Mouse (Mus musculus): Measurements from ENCODE around the gene Sirpa. TPM values are rescaled to one million over a fixed set of nuclear protein-coding genes. Genes with fewer than 3 reads are reported as not detected.

Gene Sirpa
- 28.3 and 35.7 TPM in 2 replicates for polyA plus RNA-seq (2014; fragmentation: Nextera tagmentation; extraction: Ambion mirVana)

DNA sequence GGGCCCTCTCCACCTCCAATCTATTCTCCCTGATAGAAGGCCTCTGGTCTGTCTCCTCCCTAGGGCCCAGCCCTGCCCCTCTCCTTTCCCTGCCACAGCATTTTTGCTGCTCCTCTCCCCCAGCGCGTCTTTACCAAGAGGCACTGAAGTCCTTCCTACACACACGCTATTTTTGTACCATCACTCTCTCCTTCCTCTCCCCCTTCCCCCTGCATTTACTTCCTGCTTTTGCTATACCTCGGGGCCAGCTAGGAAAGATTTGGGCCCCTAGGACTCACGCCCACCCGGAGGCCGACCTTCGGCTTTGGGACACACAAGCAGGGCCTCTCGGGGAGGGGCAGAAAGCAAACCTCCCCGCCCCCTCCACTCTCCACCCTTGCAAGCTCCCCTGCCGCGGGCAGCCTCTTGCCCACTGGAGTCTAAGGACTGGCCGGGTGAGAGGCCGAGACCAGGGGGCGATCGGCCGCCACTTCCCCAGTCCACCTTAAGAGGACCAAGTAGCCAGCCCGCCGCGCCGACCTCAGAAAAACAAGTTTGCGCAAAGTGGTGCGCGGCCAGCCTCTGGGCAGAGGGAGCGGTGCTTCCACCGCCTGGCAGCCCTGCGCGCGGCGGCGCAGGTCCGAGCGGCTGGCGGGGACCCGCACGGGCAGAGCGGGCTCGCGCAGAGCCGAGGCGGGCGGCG lies at the start of gene Sirpa:
TSS of gene Sirpa (plus strand) at position 377 of the 682 bp plus-strand sequence.
- peak within 1 kb of the TSS; percentile 89 for H3K27ac ChIP-seq (replicated peaks; ENCODE audit: low read depth, low read length)
- no peaks in the 10 kb centered on the region for H3K9me3 ChIP-seq (ENCODE audit: control insufficient read depth, low read length)
- no peaks in the 10 kb centered on the region for H3K27me3 ChIP-seq (ENCODE audit: control insufficient read depth, insufficient read depth, low read length)
- no peaks in the 10 kb centered on the region for H3K36me3 ChIP-seq (ENCODE audit: control insufficient read depth, insufficient read depth, low read length)
- 0% methylated on average over 43 of the region's 43 CpGs for WGBS
- H3K4me2 ChIP-seq (ENCODE audit: low read length): peak within 1 kb of the TSS; percentile 82
- DNase-seq (peak; percentile 86), ATAC-seq (ENCODE audit: low FRiP score, low TSS enrichment) (peak; percentile 86)
- H3K4me1 ChIP-seq (ENCODE audit: control insufficient read depth, insufficient read depth, low read length): peaks cover 24% of the 10 kb centered on the region
- peak within 1 kb of the TSS; percentile 84 for H3K9ac ChIP-seq (replicated peaks; ENCODE audit: low read length)
- H3K4me3 ChIP-seq (replicated peaks; ENCODE audit: low read depth, low read length): peak within 1 kb of the TSS; percentile 77

DNA sequence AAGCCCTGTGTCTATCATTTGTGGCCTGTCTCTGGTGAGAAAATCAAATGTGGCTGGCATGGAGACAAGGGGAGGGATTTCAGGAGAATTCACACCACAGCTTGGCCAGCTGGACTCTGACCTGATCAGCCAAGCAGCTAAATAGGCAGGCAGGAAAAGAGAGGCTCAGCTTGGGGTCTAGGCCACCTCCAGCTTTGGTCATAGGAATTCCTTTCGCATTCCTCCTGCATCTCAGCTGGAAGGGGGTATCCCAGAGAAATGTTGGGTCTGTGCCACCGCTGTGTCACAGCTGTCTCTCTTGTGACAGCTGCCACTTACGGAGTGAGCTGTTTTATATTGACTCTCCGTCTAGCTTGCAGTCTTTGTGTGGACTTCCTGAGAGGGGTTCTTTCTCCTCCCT lies 48.2 kb upstream of the Sirpa start:
- no peak for ATAC-seq (ENCODE audit: low FRiP score, low TSS enrichment)
- WGBS: 11% methylated on average over 4 of the region's 4 CpGs
- no peak overlapping the region for H3K27ac ChIP-seq (replicated peaks; ENCODE audit: low read depth, low read length)

GRCm38 (mm10) chr2:129544919-129545318 lies 47.7 kb upstream of the Sirpa start:
- no peaks in the 10 kb centered on the region for H3K27me3 ChIP-seq (ENCODE audit: control insufficient read depth, insufficient read depth, low read length)
- no peaks in the 10 kb centered on the region for H3K9me3 ChIP-seq (ENCODE audit: control insufficient read depth, low read length)
- no peak overlapping the region for H3K4me3 ChIP-seq (replicated peaks; ENCODE audit: low read depth, low read length)
- no peaks in the 10 kb centered on the region for H3K36me3 ChIP-seq (ENCODE audit: control insufficient read depth, insufficient read depth, low read length)
- H3K9ac ChIP-seq (replicated peaks; ENCODE audit: low read length): no peak overlapping the region
- ATAC-seq (ENCODE audit: low FRiP score, low TSS enrichment): no peak
- no peak overlapping the region for H3K27ac ChIP-seq (replicated peaks; ENCODE audit: low read depth, low read length)
- H3K4me1 ChIP-seq (ENCODE audit: control insufficient read depth, insufficient read depth, low read length): 0 out of 2 replicates have a peak, but pooled peaks cover 4% of the 10 kb centered on the region
- WGBS: 57% methylated on average over 3 of the region's 3 CpGs
- no peak for DNase-seq
- no peak overlapping the region for H3K4me2 ChIP-seq (ENCODE audit: low read length)

More for the DNA sequence above, 48.2 kb upstream of the Sirpa start:
- no peaks in the 10 kb centered on the region for H3K9me3 ChIP-seq (ENCODE audit: control insufficient read depth, low read length)
- no peak overlapping the region for H3K4me3 ChIP-seq (replicated peaks; ENCODE audit: low read depth, low read length)
- H3K9ac ChIP-seq (replicated peaks; ENCODE audit: low read length): no peak overlapping the region
- DNase-seq: peak; percentile 23
- H3K4me1 ChIP-seq (ENCODE audit: control insufficient read depth, insufficient read depth, low read length): 0 out of 2 replicates have a peak, but pooled peaks cover 4% of the 10 kb centered on the region
- no peaks in the 10 kb centered on the region for H3K27me3 ChIP-seq (ENCODE audit: control insufficient read depth, insufficient read depth, low read length)
- H3K36me3 ChIP-seq (ENCODE audit: control insufficient read depth, insufficient read depth, low read length): no peaks in the 10 kb centered on the region
- no peak overlapping the region for H3K4me2 ChIP-seq (ENCODE audit: low read length)

DNA sequence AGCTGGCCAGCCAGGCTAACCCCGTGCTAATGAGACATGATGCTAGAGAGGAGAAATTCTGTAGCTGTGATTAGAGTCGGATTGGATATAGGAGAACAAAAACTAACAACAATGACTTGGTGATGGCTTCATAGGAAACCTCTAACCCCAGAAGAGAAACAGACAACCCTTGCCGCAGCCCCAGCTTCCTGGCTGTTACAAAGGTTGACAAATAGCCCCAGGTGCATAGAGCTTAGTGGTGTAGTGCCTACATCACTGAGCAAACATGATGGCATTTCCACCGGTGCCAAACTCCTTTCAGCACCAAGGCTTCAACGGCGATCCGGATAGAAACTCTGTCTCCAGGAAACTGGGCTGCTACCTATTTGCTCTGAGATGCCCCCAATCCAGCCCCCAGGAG lies 47.0 kb upstream of the Sirpa start:
- Histone ChIP-seq H3K27ac (replicated peaks; ENCODE audit: low read depth, low read length) (no peak overlapping the region), H3K4me3 (replicated peaks; ENCODE audit: low read depth, low read length) (no peak overlapping the region), H3K4me2 (ENCODE audit: low read length) (no peak overlapping the region), H3K9ac (replicated peaks; ENCODE audit: low read length) (no peak overlapping the region), H3K36me3 (ENCODE audit: control insufficient read depth, insufficient read depth, low read length) (no peaks in the 10 kb centered on the region), H3K9me3 (ENCODE audit: control insufficient read depth, low read length) (no peaks in the 10 kb centered on the region), H3K4me1 (ENCODE audit: control insufficient read depth, insufficient read depth, low read length) (no peaks in the 10 kb centered on the region), H3K27me3 (ENCODE audit: control insufficient read depth, insufficient read depth, low read length) (no peaks in the 10 kb centered on the region)
- WGBS: 84% methylated on average over 7 of the region's 7 CpGs
- no peak for ATAC-seq (ENCODE audit: low FRiP score, low TSS enrichment)
- no peak for DNase-seq

DNA sequence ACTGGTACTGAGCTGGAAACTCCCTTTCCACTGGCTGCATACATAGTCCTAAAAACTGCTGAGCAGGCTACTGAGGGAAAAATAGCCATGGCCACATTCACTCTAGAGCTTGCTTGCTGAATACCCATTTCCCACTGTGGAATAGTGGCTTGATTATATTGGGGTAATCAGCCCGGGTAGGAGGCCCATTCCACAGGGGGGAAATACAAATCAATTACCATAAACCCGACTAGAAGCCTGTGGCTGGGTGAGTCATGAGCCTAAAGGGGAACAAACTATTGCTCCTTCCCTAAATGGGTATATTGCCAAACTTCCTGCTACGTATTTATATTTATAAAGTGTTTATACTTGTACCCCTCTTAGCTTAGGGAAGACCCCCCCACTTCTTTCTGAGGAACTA lies 45.9 kb upstream of the Sirpa start:
- H3K4me3 ChIP-seq (replicated peaks; ENCODE audit: low read depth, low read length): no peak overlapping the region
- ATAC-seq (ENCODE audit: low FRiP score, low TSS enrichment) (no peak), DNase-seq (no peak)
- H3K9me3 ChIP-seq (ENCODE audit: control insufficient read depth, low read length): no peaks in the 10 kb centered on the region
- no peak overlapping the region for H3K4me2 ChIP-seq (ENCODE audit: low read length)
- no peaks in the 10 kb centered on the region for H3K36me3 ChIP-seq (ENCODE audit: control insufficient read depth, insufficient read depth, low read length)
- no peak overlapping the region for H3K9ac ChIP-seq (replicated peaks; ENCODE audit: low read length)
- no peak overlapping the region for H3K27ac ChIP-seq (replicated peaks; ENCODE audit: low read depth, low read length)
- no peaks in the 10 kb centered on the region for H3K27me3 ChIP-seq (ENCODE audit: control insufficient read depth, insufficient read depth, low read length)
- WGBS: 72% methylated on average over 3 of the region's 3 CpGs
- no peaks in the 10 kb centered on the region for H3K4me1 ChIP-seq (ENCODE audit: control insufficient read depth, insufficient read depth, low read length)

- Histone ChIP-seq H3K36me3 (ENCODE audit: control insufficient read depth, insufficient read depth, low read length) (no peaks in the 10 kb centered on the region), H3K4me1 (ENCODE audit: control insufficient read depth, insufficient read depth, low read length) (no peaks in the 10 kb centered on the region), H3K9me3 (ENCODE audit: control insufficient read depth, low read length) (no peaks in the 10 kb centered on the region), H3K27me3 (ENCODE audit: control insufficient read depth, insufficient read depth, low read length) (no peaks in the 10 kb centered on the region), H3K27ac (replicated peaks; ENCODE audit: low read depth, low read length) (no peak overlapping the region), H3K9ac (replicated peaks; ENCODE audit: low read length) (no peak overlapping the region), H3K4me3 (replicated peaks; ENCODE audit: low read depth, low read length) (no peak overlapping the region), H3K4me2 (ENCODE audit: low read length) (no peak overlapping the region)
- ATAC-seq (ENCODE audit: low FRiP score, low TSS enrichment) (no peak), DNase-seq (no peak)
- 74% methylated on average over 9 of the region's 9 CpGs for WGBS
Measured at GRCm38 (mm10) chr2:129549537-129550135, 43.0 kb upstream of the Sirpa start.

DNA sequence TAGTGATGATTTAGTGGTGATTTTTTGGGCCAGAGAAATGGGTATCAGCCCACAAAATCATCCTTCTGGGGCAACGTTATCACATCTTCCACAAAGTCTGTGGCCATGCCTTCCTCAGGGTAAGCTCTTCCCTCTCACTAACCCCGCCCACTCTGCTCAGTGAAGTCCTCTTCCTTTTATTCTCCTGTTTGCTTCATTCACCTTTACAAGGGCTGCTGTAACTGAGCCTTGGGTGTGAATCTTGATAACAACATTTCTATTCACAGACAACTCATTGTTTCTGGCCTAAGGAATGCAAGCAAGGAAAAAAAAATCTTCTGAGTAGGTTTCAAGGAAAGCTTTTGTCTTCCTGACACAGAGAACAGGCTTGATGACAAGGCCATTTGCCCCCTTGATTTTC lies 41.9 kb upstream of the Sirpa start:
- no peak overlapping the region for H3K4me3 ChIP-seq (replicated peaks; ENCODE audit: low read depth, low read length)
- no peaks in the 10 kb centered on the region for H3K9me3 ChIP-seq (ENCODE audit: control insufficient read depth, low read length)
- ATAC-seq (ENCODE audit: low FRiP score, low TSS enrichment) (no peak), DNase-seq (no peak)
- H3K4me2 ChIP-seq (ENCODE audit: low read length): no peak overlapping the region
- no peak overlapping the region for H3K9ac ChIP-seq (replicated peaks; ENCODE audit: low read length)
- H3K4me1 ChIP-seq (ENCODE audit: control insufficient read depth, insufficient read depth, low read length): 0 out of 2 replicates have a peak, but pooled peaks cover 2% of the 10 kb centered on the region
- no peaks in the 10 kb centered on the region for H3K36me3 ChIP-seq (ENCODE audit: control insufficient read depth, insufficient read depth, low read length)
- no peaks in the 10 kb centered on the region for H3K27me3 ChIP-seq (ENCODE audit: control insufficient read depth, insufficient read depth, low read length)
- H3K27ac ChIP-seq (replicated peaks; ENCODE audit: low read depth, low read length): no peak overlapping the region
- 65% methylated on average over 2 of the region's 2 CpGs for WGBS

GRCm38 (mm10) chr2:129556081-129556480 lies 36.6 kb upstream of the Sirpa start:
- Histone ChIP-seq H3K27me3 (ENCODE audit: control insufficient read depth, insufficient read depth, low read length) (no peaks in the 10 kb centered on the region), H3K9ac (replicated peaks; ENCODE audit: low read length) (no peak overlapping the region), H3K27ac (replicated peaks; ENCODE audit: low read depth, low read length) (peak overlapping the region; percentile 32; the same call in 1 of the 2 replicates), H3K4me3 (replicated peaks; ENCODE audit: low read depth, low read length) (no peak overlapping the region), H3K4me2 (ENCODE audit: low read length) (no peak overlapping the region), H3K4me1 (ENCODE audit: control insufficient read depth, insufficient read depth, low read length) (0 out of 2 replicates have a peak, but pooled peaks cover 7% of the 10 kb centered on the region), H3K36me3 (ENCODE audit: control insufficient read depth, insufficient read depth, low read length) (no peaks in the 10 kb centered on the region), H3K9me3 (ENCODE audit: control insufficient read depth, low read length) (no peaks in the 10 kb centered on the region)
- 61% methylated on average over 6 of the region's 6 CpGs for WGBS
- ATAC-seq (ENCODE audit: low FRiP score, low TSS enrichment) (no peak), DNase-seq (no peak)
